Mouse (Mus musculus) left cerebral cortex, adult 8-10 months (tissue): ENCODE data around the gene Plcxd1. TPM values are rescaled to one million over a fixed set of nuclear protein-coding genes. Genes with fewer than 3 reads are reported as not detected.
A peak's percentile ranks its signal among the peaks of the same experiment; 100 is the strongest.
"Not testable (repeated sequence)": the region's sequence is repeated elsewhere in the genome, so short reads cannot be mapped to it uniquely, and the experiment has no call there.

Source experiments
- DNase-seq, 2 experiments: peaks; one replicate each; pipeline ENCODE4 v3.0.0; 2022; ENCODE audit warnings: low spot score in 2 of 2
- total RNA-seq, 4 experiments: library from RNA; stranded (reverse); gene quantifications; 2 replicates each; pipeline ENCODE4 v1.2.4; 2022

Plcxd1 gene
- total RNA-seq: 10 to 100 TPM; 10.2 to 15.1 (median 14.1) TPM

- DNase-seq: peak in 1 of 2 experiments; percentile 12
These were observed at the start of gene Plcxd1 for GRCm38 (mm10) chr5:110099656-110100580. Gene Plcxd1, plus strand, starts transcription at chr5:110099969.

- peak; percentile 70 to 79 for DNase-seq
These were observed 41.9 kb upstream of the Plcxd1 start for GRCm38 (mm10) chr5:110057637-110058408.

GRCm38 (mm10) chr5:110072413-110072812 lies 27.4 kb upstream of the Plcxd1 start, which contains the start of gene Gm17655:
Gene Gm17655, minus strand, starts transcription at chr5:110072513.
- DNase-seq: not testable (repeated sequence)

- no peak for DNase-seq
These were observed 16.8 kb upstream of the Plcxd1 start for GRCm38 (mm10) chr5:110082961-110083360.

GRCm38 (mm10) chr5:110086161-110086866 lies 13.5 kb upstream of the Plcxd1 start:
- no peak for DNase-seq

- DNase-seq: no peak
These were observed 8.2 kb upstream of the Plcxd1 start for GRCm38 (mm10) chr5:110091546-110091945.

GRCm38 (mm10) chr5:110094030-110094846 lies 5.5 kb upstream of the Plcxd1 start, which contains the start of gene Gm35315:
Gene Gm35315, minus strand, starts transcription at chr5:110094420.
- peak; percentile 74 to 90 for DNase-seq

GRCm38 (mm10) chr5:110094847-110095213 lies 4.9 kb upstream of the Plcxd1 start:
- DNase-seq: no peak

- DNase-seq: peak; percentile 10 to 69
These were observed 735 bp upstream of the Plcxd1 start for GRCm38 (mm10) chr5:110098991-110099477.

- DNase-seq: peak; percentile 26 to 66
These were observed 1.3 kb downstream of the Plcxd1 start for GRCm38 (mm10) chr5:110100921-110101631.

- DNase-seq: peak; percentile 67 to 87
These were observed 2.1 kb downstream of the Plcxd1 start for GRCm38 (mm10) chr5:110101716-110102347.

- DNase-seq: no peak
These were observed 2.7 kb downstream of the Plcxd1 start for GRCm38 (mm10) chr5:110102429-110102828.

GRCm38 (mm10) chr5:110102853-110103625 lies 3.3 kb downstream of the Plcxd1 start:
- peak in 1 of 2 experiments; percentile 12 for DNase-seq

GRCm38 (mm10) chr5:110103901-110104615 lies 4.3 kb downstream of the Plcxd1 start:
- no peak for DNase-seq

- DNase-seq: peak in 1 of 2 experiments; percentile 13
These were observed 5.0 kb downstream of the Plcxd1 start for GRCm38 (mm10) chr5:110104616-110105380.

- DNase-seq: peak; percentile 17 to 51
These were observed 6.5 kb downstream of the Plcxd1 start for GRCm38 (mm10) chr5:110106140-110106871.
